Mouse (Mus musculus) spleen, adult 2 months (tissue): ENCODE results near the gene Tnpo2.

Experiments used
- CTCF ChIP-seq: fragments of 200-500 bp; IDR thresholded peaks from 2 replicates; pipeline ENCODE4 v1.5.1; 2011; ENCODE audit warnings: mild to moderate bottlenecking, inconsistent platforms; ENCODE audit not compliant: insufficient read depth, insufficient read length, insufficient replicate concordance; ENCODE audit errors: extremely low read depth
- POLR2A ChIP-seq: fragments of 200-500 bp; IDR thresholded peaks from 2 replicates; pipeline ENCODE4 v1.6.1; 2011; ENCODE audit warnings: low read depth, low read length, inconsistent platforms

DNA sequence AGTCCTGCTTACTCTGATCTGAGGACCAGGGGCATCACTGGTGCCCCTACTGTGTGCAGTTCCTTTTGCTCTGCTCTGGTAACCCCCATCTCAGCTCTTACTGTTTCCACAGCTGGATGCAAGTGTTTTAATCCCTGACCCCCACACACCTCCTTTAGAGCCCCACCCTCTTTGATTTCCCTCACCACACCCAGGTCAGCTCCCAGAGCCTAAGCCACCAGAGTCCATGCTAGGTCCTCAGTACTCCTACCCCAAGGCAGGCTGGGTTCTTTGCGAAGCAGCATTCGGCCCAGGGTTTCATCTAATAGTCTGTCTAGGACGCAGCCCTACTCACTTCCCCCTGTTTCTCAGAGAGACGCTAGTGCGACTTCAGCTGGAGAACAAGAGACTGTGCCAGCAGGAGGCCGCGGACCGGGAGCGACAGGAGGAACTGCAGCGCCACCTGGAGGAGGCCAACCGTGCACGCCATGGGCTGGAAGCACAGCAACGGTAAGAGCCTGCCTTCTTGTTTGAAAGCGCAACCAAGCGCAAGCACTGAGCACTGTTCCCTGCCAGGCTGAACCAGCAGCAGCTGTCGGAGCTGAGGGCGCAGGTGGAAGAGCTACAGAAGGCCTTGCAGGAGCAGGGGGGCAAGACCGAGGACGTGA, 38.9 kb upstream of the Tnpo2 start:
- TF ChIP-seq CTCF (peak; percentile 100), POLR2A (no peak)
